Mouse (Mus musculus) frontal cortex, adult (tissue): ENCODE results near the gene Efcab5.
A peak's percentile ranks its signal among the peaks of the same experiment; 100 is the strongest.
"Not testable (repeated sequence)": the region's sequence is repeated elsewhere in the genome, so short reads cannot be mapped to it uniquely, and the experiment has no call there.

ENCODE experiments used
- ATAC-seq: cut with Nextera tagmentation; 2 replicates; pipeline ENCODE4 v1.9.2; 2017; ENCODE audit warnings: mild to moderate bottlenecking, moderate library complexity, mixed read lengths; ENCODE audit not compliant: low TSS enrichment

The Efcab5 gene

DNA sequence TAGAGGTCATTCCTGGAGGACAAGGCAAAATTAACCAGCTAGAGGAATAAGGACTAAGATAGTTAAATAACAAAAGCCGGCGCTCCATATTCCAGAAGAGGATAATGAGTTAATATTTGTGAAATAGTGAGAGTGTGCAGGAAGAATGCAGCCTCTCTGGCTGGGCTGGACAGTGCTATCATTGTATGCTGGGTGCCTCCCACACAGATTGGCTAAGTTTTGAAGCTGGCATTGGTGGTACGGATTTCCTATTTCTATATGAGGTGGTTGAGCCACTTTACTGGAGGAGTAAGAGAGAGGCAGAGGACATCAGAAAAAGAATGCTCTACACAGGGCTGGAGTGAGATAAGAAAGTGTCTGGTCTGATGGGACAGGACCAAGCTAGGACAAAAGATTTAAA is 9.0 kb downstream of the Efcab5 start:
- ATAC-seq: no peak

DNA sequence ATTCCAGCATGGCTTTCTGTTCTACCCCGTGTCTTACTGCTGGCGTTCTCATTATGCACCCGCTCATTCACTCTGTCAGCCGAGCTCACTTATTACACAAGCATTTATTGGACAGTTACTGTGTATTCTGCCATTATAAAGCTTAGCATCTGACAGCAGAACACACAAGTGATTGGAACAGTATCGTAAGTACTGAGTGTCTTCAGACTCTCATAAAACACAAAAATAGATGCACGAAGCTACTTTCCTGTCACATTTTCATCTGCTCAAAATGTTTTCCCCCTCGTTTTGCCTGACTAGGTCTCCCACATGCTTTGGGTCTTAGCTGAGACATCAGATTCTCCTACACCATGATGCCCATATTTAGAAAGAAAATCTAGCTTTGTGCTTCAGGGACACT is 14.2 kb downstream of the Efcab5 start:
- ATAC-seq: peak; percentile 84

DNA sequence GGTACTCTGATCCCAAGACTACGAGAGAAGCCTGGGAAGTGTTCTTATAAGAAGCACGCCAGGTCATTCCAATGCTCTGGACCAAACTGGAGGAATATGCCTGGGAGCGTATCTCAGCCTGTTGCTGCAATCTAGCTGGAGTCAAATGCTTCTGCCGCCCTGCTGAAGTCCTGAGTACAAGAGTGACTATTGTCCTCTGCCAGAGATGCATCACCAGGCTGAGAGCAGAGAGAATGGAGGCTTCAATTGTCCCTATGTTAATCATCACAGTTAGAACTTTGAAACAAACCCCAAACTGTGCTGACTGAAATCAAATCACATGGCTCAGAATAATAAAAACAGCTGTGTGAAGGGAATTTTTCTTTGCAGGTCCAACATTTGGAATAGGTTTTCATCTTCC is 15.0 kb downstream of the Efcab5 start:
- peak; percentile 23; the same call in 1 of the 2 replicates for ATAC-seq

GRCm38 (mm10) chr11:77160744-77161143 is 28.0 kb downstream of the Efcab5 start:
- ATAC-seq: no peak

- ATAC-seq: no peak
Observed at GRCm38 (mm10) chr11:77160341-77160740, 28.4 kb downstream of the Efcab5 start.

GRCm38 (mm10) chr11:77154214-77154613 is 34.6 kb downstream of the Efcab5 start:
- ATAC-seq: no peak

DNA sequence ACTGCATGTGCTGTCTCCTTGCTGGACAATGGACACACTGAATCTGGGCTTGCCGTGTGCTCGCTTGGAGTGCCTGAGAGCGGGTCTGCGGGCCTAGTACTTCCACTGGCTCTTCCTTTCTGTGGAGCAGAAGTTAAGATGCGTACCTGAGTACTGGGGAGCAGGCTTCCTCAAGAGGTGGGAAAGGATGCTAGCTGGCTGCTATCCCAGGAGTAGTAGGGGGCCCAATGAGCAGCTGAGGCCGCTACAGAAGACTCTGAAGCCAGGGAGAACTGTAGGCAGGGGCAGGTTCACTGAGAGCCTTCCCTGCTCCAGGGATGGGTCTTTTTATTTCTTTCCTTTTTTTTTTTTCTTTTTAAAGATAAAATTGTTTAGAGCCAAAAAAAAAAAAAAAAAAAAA is 38.0 kb downstream of the Efcab5 start:
- no peak for ATAC-seq

GRCm38 (mm10) chr11:77149783-77150630 is 38.8 kb downstream of the Efcab5 start:
- not testable (repeated sequence) for ATAC-seq

- ATAC-seq: no peak
Observed at GRCm38 (mm10) chr11:77148774-77149173, 40.0 kb downstream of the Efcab5 start.

DNA sequence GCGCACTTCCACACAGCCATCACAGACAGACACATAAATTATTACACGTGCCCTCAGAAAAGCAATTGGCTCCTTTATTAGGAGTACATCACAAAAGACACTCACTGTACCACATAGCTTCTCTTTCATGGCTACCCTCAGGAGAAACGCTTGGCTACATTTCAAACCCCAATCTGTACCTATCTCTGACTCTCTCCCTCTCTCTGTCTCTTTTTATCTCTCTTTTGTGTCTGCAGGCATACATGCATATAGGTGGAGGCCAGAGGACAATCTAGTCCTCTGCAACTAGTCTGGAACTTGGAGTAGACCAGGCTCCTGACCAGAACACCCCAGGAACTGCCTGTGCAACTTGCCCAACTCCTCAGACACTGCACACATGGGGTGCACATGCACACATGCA is 41.0 kb downstream of the Efcab5 start:
- ATAC-seq: no peak

DNA sequence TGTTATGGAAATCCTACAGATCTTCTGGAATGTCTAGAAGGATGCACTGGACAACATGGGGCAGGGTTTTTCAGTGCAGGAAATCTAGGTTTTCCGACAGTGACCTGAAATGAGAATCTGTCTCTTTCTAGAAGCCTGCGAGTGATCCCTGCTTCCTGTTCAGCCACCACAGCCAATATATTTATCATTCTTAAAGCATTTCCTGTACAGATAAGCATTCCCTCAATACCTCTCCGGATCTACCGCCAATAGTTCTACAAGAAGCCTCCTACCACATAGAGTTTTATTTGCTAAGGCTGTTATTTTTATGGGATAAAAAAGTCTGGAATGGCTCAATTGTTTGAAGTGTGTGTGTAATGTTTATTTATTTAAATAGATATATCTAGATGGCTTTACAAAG is 43.3 kb downstream of the Efcab5 start:
- no peak for ATAC-seq

GRCm38 (mm10) chr11:77141938-77142337 is 46.8 kb downstream of the Efcab5 start:
- ATAC-seq: no peak

DNA sequence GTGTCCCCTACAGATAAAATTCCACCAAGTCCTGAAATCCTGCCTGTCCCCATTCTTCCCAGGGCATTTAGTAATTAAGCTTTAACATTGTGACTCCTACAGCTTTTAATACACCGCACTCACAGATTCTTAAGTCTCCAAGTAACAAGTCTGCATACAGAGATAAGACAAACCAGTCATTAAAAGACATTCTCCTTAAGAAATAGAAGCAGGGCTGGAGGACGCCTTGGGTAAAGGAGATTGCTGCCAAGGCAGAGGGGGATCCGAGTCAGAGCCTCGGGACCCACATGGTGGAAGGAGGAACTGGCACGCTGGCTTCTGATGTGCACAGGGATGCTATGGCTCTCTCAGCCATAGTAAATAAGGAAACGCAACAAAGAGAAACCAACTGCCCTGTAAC is 48.8 kb downstream of the Efcab5 start:
- ATAC-seq: no peak

DNA sequence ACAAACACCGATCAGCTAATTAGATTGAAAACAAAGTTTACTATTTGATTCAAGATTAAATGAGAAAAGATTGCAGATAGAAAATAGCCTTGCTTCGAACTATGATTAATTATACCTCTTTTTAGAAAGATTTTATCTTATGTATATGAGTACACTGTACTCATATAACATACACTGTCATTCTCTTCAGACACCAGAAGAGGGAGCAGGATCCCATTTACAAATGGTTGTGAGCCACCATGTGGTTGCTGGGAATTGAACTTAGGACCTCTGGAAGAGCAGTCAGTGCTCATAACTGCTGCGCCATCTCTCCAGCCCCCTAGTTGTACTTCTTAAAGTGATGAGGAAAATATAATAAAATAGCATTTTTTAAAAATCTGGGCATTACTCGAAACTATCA is 55.3 kb downstream of the Efcab5 start:
- ATAC-seq: no peak

- no peak for ATAC-seq
Observed at GRCm38 (mm10) chr11:77132580-77132979, 56.2 kb downstream of the Efcab5 start.

DNA sequence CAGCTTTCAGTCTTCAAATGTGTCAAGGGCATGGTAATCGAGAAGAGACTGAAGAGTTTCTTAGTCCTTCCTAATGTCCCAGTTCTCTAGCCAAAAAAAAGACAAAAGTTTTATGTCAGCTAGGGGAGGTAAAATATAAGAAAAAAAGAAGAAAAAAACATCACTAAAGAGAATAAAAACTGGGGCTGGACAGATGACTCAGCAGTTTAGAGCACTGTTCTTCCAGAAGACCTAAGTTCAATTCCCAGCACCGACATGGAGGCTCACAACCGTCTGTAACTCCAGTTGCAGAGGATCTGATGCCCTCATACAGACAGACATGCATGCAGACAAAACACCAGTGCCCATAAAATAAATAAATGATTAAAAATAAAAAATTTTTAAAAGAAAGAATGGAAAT is 60.2 kb downstream of the Efcab5 start:
- no peak for ATAC-seq

GRCm38 (mm10) chr11:77111141-77111540 is 77.6 kb downstream of the Efcab5 start:
- ATAC-seq: no peak

DNA sequence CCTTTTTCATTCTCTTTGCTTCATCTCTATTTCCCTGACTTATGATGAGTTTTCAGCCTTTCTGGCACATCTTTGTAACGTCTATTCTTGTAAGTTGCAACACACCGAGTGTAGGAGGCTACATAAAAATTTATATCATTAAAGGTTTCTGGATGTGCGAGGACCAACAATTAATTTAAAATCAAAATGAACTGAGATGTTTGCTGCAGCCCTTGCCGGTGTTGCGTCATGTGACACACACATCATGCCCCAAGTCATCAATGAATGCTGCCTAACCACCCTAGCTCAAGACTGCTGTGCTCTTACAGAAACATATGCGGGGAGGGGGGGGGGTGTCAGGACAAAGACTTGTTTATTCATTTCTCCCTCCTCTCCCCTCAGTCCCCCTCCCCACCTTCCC is 80.3 kb downstream of the Efcab5 start:
- no peak for ATAC-seq

- not testable (repeated sequence) for ATAC-seq
Observed at GRCm38 (mm10) chr11:77107872-77108271, 80.9 kb downstream of the Efcab5 start.

DNA sequence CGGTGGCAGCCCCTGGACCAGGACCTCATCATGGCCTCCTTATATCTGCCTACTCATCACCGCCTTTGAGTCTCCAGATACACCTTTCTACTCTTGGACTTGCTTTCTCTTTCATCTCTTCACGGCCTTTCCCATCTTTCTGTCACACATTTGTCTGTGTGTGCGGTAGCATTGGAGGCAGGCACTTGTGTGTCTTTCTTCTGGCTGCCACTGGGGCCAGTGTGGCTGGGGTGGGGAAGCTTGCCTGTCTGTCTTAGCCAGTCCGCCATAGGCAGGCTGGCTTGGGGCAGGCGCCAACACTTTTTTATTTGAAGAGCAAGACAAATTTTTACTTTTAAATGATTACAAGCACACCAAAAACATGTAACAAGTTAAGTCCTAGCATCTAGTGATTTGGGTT is 81.8 kb downstream of the Efcab5 start:
- ATAC-seq: no peak

DNA sequence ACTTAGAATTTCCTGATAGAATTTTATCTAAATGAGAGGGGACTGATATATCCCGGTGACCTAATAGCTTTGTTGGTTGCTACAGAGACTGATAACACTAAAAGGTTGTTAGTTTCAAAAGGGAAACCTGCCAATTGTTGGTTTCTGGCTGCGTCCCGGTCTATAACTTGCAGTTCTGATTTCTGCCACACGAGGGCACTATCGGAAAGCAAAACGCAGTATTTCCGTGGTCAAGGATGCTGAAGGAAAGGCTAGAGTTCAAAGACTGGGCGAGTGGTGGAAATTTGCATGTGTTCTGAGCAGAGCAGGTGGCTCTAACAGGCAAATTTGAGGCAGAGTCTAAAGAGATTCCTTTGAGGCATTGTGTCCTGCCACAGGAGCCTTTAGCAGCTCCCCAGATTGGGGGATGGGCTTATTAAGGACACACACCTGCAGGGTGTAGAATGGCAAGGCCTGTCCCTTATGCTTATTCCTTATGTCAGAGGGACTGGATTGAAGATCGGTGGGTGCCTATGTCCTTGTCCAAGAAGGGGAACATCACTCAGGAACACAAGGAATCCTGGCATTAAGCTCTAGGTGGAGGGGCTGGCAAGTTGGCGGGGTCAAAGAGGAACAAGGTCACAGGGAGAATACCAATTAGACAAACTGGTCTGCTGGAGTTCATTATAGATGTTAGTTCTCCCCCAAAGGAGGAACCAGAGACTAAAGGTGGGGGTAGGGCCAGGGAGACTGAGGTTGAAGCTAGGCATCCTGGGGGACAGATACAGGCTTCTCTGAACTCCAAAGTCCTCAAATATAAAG is 88.4 kb downstream of the Efcab5 start:
- ATAC-seq: no peak

GRCm38 (mm10) chr11:77098332-77098972 is 90.3 kb downstream of the Efcab5 start:
- no peak for ATAC-seq

DNA sequence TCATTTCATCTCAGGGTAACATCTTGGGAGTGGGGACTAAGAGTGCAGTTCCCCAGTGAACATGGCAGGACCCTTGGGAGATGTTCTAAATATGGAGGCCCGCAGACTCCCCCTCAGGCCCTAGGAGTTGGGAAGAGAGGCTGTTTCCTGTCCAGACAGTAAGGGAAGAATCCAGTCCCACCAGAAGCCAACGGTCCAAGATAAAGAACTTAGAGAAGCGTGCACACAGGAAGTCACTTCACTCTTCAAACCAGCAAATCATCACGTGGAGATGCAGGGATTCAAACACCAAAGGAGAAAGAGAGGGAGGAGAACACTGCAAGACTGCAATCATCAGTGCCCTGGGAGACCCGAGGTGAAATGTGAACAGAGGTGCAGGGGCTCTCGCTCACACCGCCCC is 91.8 kb downstream of the Efcab5 start:
- ATAC-seq: no peak
